Mouse (Mus musculus) embryonic facial prominence, embryonic 12.5 days (tissue): ENCODE measurements around the gene Mllt10. TPM values are rescaled to one million over a fixed set of nuclear protein-coding genes. Genes with fewer than 3 reads are reported as not detected.

Source experiments
- ATAC-seq: fragments of 200-750 bp; cut with Nextera tagmentation; 2 replicates; pipeline ENCODE4 v1.8.0; 2017; ENCODE audit not compliant: insufficient number of reproducible peaks, insufficient read depth, low FRiP score, low TSS enrichment
- H3K27ac ChIP-seq: fragments of 300-500 bp; sonication (generic); 2 replicates; pipeline ENCODE4 v1.5.1; 2016; ENCODE audit warnings: mild to moderate bottlenecking
- H3K27me3 ChIP-seq: fragments of 300-500 bp; sonication (generic); 2 replicates; pipeline ENCODE4 v1.6.1; 2016; ENCODE audit warnings: mild to moderate bottlenecking, moderate library complexity
- H3K36me3 ChIP-seq: fragments of 300-500 bp; sonication (generic); 2 replicates; pipeline ENCODE4 v1.6.1; 2016; ENCODE audit warnings: mild to moderate bottlenecking
- H3K4me1 ChIP-seq: fragments of 300-500 bp; sonication (generic); 2 replicates; pipeline ENCODE4 v1.6.1; 2016
- H3K4me2 ChIP-seq: fragments of 300-500 bp; sonication (generic); replicated peaks from 2 replicates; pipeline ENCODE4 v1.6.1; 2016; ENCODE audit warnings: mild to moderate bottlenecking, moderate library complexity
- H3K4me3 ChIP-seq: fragments of 300-500 bp; sonication (generic); 2 replicates; pipeline ENCODE4 v1.5.1; 2016; ENCODE audit warnings: mild to moderate bottlenecking
- H3K9ac ChIP-seq: fragments of 300-500 bp; sonication (generic); 2 replicates; pipeline ENCODE4 v1.6.1; 2016; ENCODE audit warnings: mild to moderate bottlenecking, moderate library complexity
- H3K9me3 ChIP-seq: fragments of 300-500 bp; sonication (generic); 2 replicates; pipeline ENCODE4 v1.6.1; 2016; ENCODE audit warnings: mild to moderate bottlenecking, moderate library complexity
- WGBS: fragments of 180-500 bp; shearing (Covaris S2); methylation state at CpG from one replicate; pipeline ENCODE4 v1.1.7; 2016; 5-methylcytosine and 5-hydroxymethylcytosine counted together
- polyA plus RNA-seq: library from polyadenylated mRNA; unstranded; fragments of >200 nt; fragmentation: Nextera tagmentation; extraction: Ambion mirVana; gene quantifications from 2 replicates; pipeline ENCODE4 v1.2.1, GENCODE M21; 2016

Gene Mllt10
- polyA plus RNA-seq = 69.9 and 73.8 TPM in 2 replicates

GRCm38 (mm10) chr2:18055016-18055928, at the start of gene Mllt10:
Gene Mllt10, plus strand, starts transcription at chr2:18055237.
- Histone ChIP-seq H3K4me1 (peaks cover 34% of the 10 kb centered on the region), H3K27ac (peak within 1 kb of the TSS; percentile 100), H3K4me3 (peak within 1 kb of the TSS; percentile 52), H3K9me3 (no peaks in the 10 kb centered on the region), H3K36me3 (no peaks in the 10 kb centered on the region), H3K27me3 (no peaks in the 10 kb centered on the region), H3K9ac (peak within 1 kb of the TSS; percentile 95), H3K4me2 (peak within 1 kb of the TSS; percentile 96)
- WGBS = under 1% methylated on average over 20 of the region's 20 CpGs
- ATAC-seq = no peak

- Histone ChIP-seq H3K4me3 (no peak overlapping the region), H3K27ac (no peak overlapping the region), H3K27me3 (no peaks in the 10 kb centered on the region), H3K4me2 (no peak overlapping the region), H3K4me1 (no peaks in the 10 kb centered on the region), H3K36me3 (no peaks in the 10 kb centered on the region), H3K9me3 (no peaks in the 10 kb centered on the region), H3K9ac (no peak overlapping the region)
- WGBS = 81% methylated on average over 6 of the region's 6 CpGs
- ATAC-seq = no peak
Measured at GRCm38 (mm10) chr2:18011226-18011625, 43.8 kb upstream of the Mllt10 start.

- no peak overlapping the region for H3K27ac ChIP-seq
- H3K4me1 ChIP-seq = no peaks in the 10 kb centered on the region
- H3K4me2 ChIP-seq = no peak overlapping the region
- no peaks in the 10 kb centered on the region for H3K27me3 ChIP-seq
- 94% methylated on average over 3 of the region's 3 CpGs for WGBS
- H3K9me3 ChIP-seq = no peaks in the 10 kb centered on the region
- H3K9ac ChIP-seq = no peak overlapping the region
- no peak for ATAC-seq
- no peaks in the 10 kb centered on the region for H3K36me3 ChIP-seq
- H3K4me3 ChIP-seq = no peak overlapping the region
Measured at GRCm38 (mm10) chr2:18012866-18013265, 42.2 kb upstream of the Mllt10 start.

GRCm38 (mm10) chr2:18015581-18015980, 39.5 kb upstream of the Mllt10 start:
- no peak overlapping the region for H3K4me2 ChIP-seq
- no peak overlapping the region for H3K27ac ChIP-seq
- no peaks in the 10 kb centered on the region for H3K4me1 ChIP-seq
- H3K9ac ChIP-seq = no peak overlapping the region
- 59% methylated on average over 3 of the region's 3 CpGs for WGBS
- no peak overlapping the region for H3K4me3 ChIP-seq
- no peaks in the 10 kb centered on the region for H3K27me3 ChIP-seq
- no peaks in the 10 kb centered on the region for H3K9me3 ChIP-seq
- ATAC-seq = no peak
- no peaks in the 10 kb centered on the region for H3K36me3 ChIP-seq

- Histone ChIP-seq H3K36me3 (no peaks in the 10 kb centered on the region), H3K4me2 (no peak overlapping the region), H3K27me3 (no peaks in the 10 kb centered on the region), H3K9ac (no peak overlapping the region), H3K4me3 (no peak overlapping the region), H3K9me3 (no peaks in the 10 kb centered on the region), H3K4me1 (no peaks in the 10 kb centered on the region), H3K27ac (no peak overlapping the region)
- ATAC-seq = no peak
- 83% methylated on average over 1 of the region's 1 CpGs for WGBS
Measured at GRCm38 (mm10) chr2:18016639-18017038, 38.4 kb upstream of the Mllt10 start.

- no peak for ATAC-seq
- H3K4me2 ChIP-seq = no peak overlapping the region
- WGBS = 86% methylated on average over 6 of the region's 6 CpGs
- H3K36me3 ChIP-seq = no peaks in the 10 kb centered on the region
- H3K4me3 ChIP-seq = no peak overlapping the region
- no peaks in the 10 kb centered on the region for H3K9me3 ChIP-seq
- no peak overlapping the region for H3K27ac ChIP-seq
- no peaks in the 10 kb centered on the region for H3K27me3 ChIP-seq
- no peaks in the 10 kb centered on the region for H3K4me1 ChIP-seq
- no peak overlapping the region for H3K9ac ChIP-seq
Measured at GRCm38 (mm10) chr2:18017321-18017720, 37.7 kb upstream of the Mllt10 start.

- H3K27ac ChIP-seq = no peak overlapping the region
- no peak overlapping the region for H3K9ac ChIP-seq
- no peak overlapping the region for H3K4me3 ChIP-seq
- no peaks in the 10 kb centered on the region for H3K4me1 ChIP-seq
- H3K36me3 ChIP-seq = no peaks in the 10 kb centered on the region
- H3K9me3 ChIP-seq = no peaks in the 10 kb centered on the region
- H3K4me2 ChIP-seq = no peak overlapping the region
- WGBS = 80% methylated on average over 1 of the region's 1 CpGs
- ATAC-seq = no peak
- H3K27me3 ChIP-seq = no peaks in the 10 kb centered on the region
Measured at GRCm38 (mm10) chr2:18019122-18019521, 35.9 kb upstream of the Mllt10 start.

- H3K36me3 ChIP-seq = no peaks in the 10 kb centered on the region
- H3K4me2 ChIP-seq = no peak overlapping the region
- H3K9me3 ChIP-seq = no peaks in the 10 kb centered on the region
- no peak overlapping the region for H3K4me3 ChIP-seq
- peaks cover 15% of the 10 kb centered on the region; the same call in 1 of the 2 replicates for H3K4me1 ChIP-seq
- H3K27ac ChIP-seq = no peak overlapping the region
- ATAC-seq = no peak
- WGBS = 63% methylated on average over 1 of the region's 1 CpGs
- no peaks in the 10 kb centered on the region for H3K27me3 ChIP-seq
- H3K9ac ChIP-seq = no peak overlapping the region
Measured at GRCm38 (mm10) chr2:18022886-18023285, 32.2 kb upstream of the Mllt10 start.

GRCm38 (mm10) chr2:18025116-18025515, 29.9 kb upstream of the Mllt10 start:
- H3K36me3 ChIP-seq = no peaks in the 10 kb centered on the region
- H3K4me2 ChIP-seq = peak overlapping the region; percentile 99
- no peak for ATAC-seq
- peaks cover 21% of the 10 kb centered on the region; the same call in 1 of the 2 replicates for H3K4me1 ChIP-seq
- H3K27me3 ChIP-seq = no peaks in the 10 kb centered on the region
- H3K4me3 ChIP-seq = no peak overlapping the region
- no peak overlapping the region for H3K27ac ChIP-seq
- no peak overlapping the region for H3K9ac ChIP-seq
- no peaks in the 10 kb centered on the region for H3K9me3 ChIP-seq
- 37% methylated on average over 5 of the region's 5 CpGs for WGBS

- Histone ChIP-seq H3K27ac (peak overlapping the region; percentile 30; the same call in 1 of the 2 replicates), H3K9me3 (no peaks in the 10 kb centered on the region), H3K27me3 (no peaks in the 10 kb centered on the region), H3K36me3 (no peaks in the 10 kb centered on the region), H3K9ac (peak overlapping the region; percentile 50), H3K4me1 (peaks cover 25% of the 10 kb centered on the region; the same call in 1 of the 2 replicates), H3K4me3 (peak overlapping the region; percentile 67), H3K4me2 (peak overlapping the region; percentile 99)
- no peak for ATAC-seq
- under 1% methylated on average over 14 of the region's 14 CpGs for WGBS
Measured at GRCm38 (mm10) chr2:18025781-18026115, 29.3 kb upstream of the Mllt10 start.

GRCm38 (mm10) chr2:18026116-18026947, 28.7 kb upstream of the Mllt10 start:
- H3K9me3 ChIP-seq = no peaks in the 10 kb centered on the region
- peaks cover 29% of the 10 kb centered on the region; the same call in 1 of the 2 replicates for H3K4me1 ChIP-seq
- no peaks in the 10 kb centered on the region for H3K27me3 ChIP-seq
- H3K36me3 ChIP-seq = no peaks in the 10 kb centered on the region
- H3K9ac ChIP-seq = peak overlapping the region; percentile 50
- WGBS = 1% methylated on average over 44 of the region's 44 CpGs
- peak overlapping the region; percentile 99 for H3K4me2 ChIP-seq
- H3K27ac ChIP-seq = peak overlapping the region; percentile 47
- peak overlapping the region; percentile 67 for H3K4me3 ChIP-seq
- ATAC-seq = no peak
